Mouse (Mus musculus) brain, embryonic 14.5 days (tissue): ENCODE measurements at regions not wholly inside any gene's neighbourhood (a gene's known extent, or its start where the extent isn't known, plus 50 kb on each side); places are given as distances from the start of the nearest gene placed in this dataset.

Experiments used
- CTCF ChIP-seq: fragments of 200-500 bp; IDR thresholded peaks from 2 replicates; pipeline ENCODE4 v1.5.1; 2012; ENCODE audit warnings: inconsistent platforms, mild to moderate bottlenecking, moderate library complexity, borderline replicate concordance; ENCODE audit not compliant: insufficient read depth, insufficient read length; ENCODE audit errors: extremely low read depth
- POLR2A ChIP-seq: fragments of 200-500 bp; IDR thresholded peaks from 2 replicates; pipeline ENCODE4 v1.6.1; 2012; ENCODE audit warnings: mild to moderate bottlenecking, inconsistent platforms, borderline replicate concordance; ENCODE audit not compliant: poor library complexity, insufficient read depth, insufficient read length, severe bottlenecking; ENCODE audit errors: extremely low read depth

GRCm38 (mm10) chr1:56395832-56396231 lies 241.4 kb downstream of the Hsfy2 start:
- TF ChIP-seq CTCF = no peak
- TF ChIP-seq POLR2A = no peak
